Mouse (Mus musculus) myocyte (in vitro differentiated cells): ENCODE measurements around the gene Olfr613. TPM values are rescaled to one million over a fixed set of nuclear protein-coding genes. Genes with fewer than 3 reads are reported as not detected.

Experiments
- H3K27me3 ChIP-seq: one replicate; pipeline ENCODE4 v1.6.1; 2011; ENCODE audit not compliant: control insufficient read depth, insufficient read depth, insufficient read length
- H3K36me3 ChIP-seq: one replicate; pipeline ENCODE4 v1.6.1; 2011; ENCODE audit not compliant: control insufficient read depth, insufficient read depth
- H3K4me2 ChIP-seq: one replicate; pipeline ENCODE4 v1.6.1; 2011; ENCODE audit warnings: low read depth, control low read depth
- H3K4me3 ChIP-seq: one replicate; pipeline ENCODE4 v1.5.1; 2011; ENCODE audit warnings: mild to moderate bottlenecking, control low read depth, moderate library complexity
- H3K79me2 ChIP-seq: one replicate; pipeline ENCODE4 v1.6.1; 2011; ENCODE audit not compliant: control insufficient read depth, insufficient read depth
- H3ac ChIP-seq: one replicate; pipeline ENCODE4 v1.6.1; 2011; ENCODE audit not compliant: control insufficient read depth, insufficient read length
- CEBPB ChIP-seq: IDR thresholded peaks from 2 replicates; pipeline ENCODE4 v1.6.1; 2011; ENCODE audit warnings: mild to moderate bottlenecking, moderate library complexity; ENCODE audit not compliant: poor library complexity, insufficient read depth, severe bottlenecking
- E2F4 ChIP-seq: IDR thresholded peaks from one replicate; pipeline ENCODE4 v1.6.1; 2011; ENCODE audit warnings: mild to moderate bottlenecking, control low read depth, moderate library complexity; ENCODE audit not compliant: insufficient read depth
- MAX ChIP-seq: IDR thresholded peaks from one replicate; pipeline ENCODE4 v1.6.1; 2011; ENCODE audit warnings: low read depth, mild to moderate bottlenecking, control low read depth
- MYOD1 ChIP-seq, 3 experiments: IDR thresholded peaks; one replicate each; pipeline ENCODE4 v1.6.1; 2011; ENCODE audit warnings: control low read depth in 2 of 3, low read depth in 2 of 3, mild to moderate bottlenecking in 2 of 3, moderate library complexity in 1 of 3; ENCODE audit not compliant: insufficient read length in 2 of 3, control insufficient read depth in 1 of 3
- MYOG ChIP-seq, 3 experiments: IDR thresholded peaks; one replicate each; pipeline ENCODE4 v1.6.1; 2011; ENCODE audit warnings: control low read depth in 2 of 3, low read depth in 2 of 3, mild to moderate bottlenecking in 2 of 3; ENCODE audit not compliant: insufficient read length in 2 of 3, control insufficient read depth in 1 of 3, insufficient read depth in 1 of 3
- POLR2A ChIP-seq: IDR thresholded peaks from one replicate; pipeline ENCODE4 v1.6.1; 2011; ENCODE audit warnings: low read depth, mild to moderate bottlenecking, control low read depth, moderate library complexity; ENCODE audit not compliant: insufficient read length
- POLR2AphosphoS2 ChIP-seq: IDR thresholded peaks from one replicate; pipeline ENCODE4 v1.6.1; 2011; ENCODE audit warnings: low read depth, control low read depth; ENCODE audit not compliant: insufficient read length
- REST ChIP-seq: IDR thresholded peaks from one replicate; pipeline ENCODE4 v1.6.1; 2011; ENCODE audit warnings: mild to moderate bottlenecking, control low read depth, moderate library complexity; ENCODE audit not compliant: insufficient read depth, insufficient read length
- SRF ChIP-seq: IDR thresholded peaks from one replicate; pipeline ENCODE4 v1.6.1; 2011; ENCODE audit warnings: low read depth; ENCODE audit not compliant: control insufficient read depth, insufficient read length
- TCF12 ChIP-seq: IDR thresholded peaks from one replicate; pipeline ENCODE4 v1.6.1; 2011; ENCODE audit warnings: mild to moderate bottlenecking, control low read depth; ENCODE audit not compliant: poor library complexity, insufficient read depth, severe bottlenecking
- TCF3 ChIP-seq: IDR thresholded peaks from one replicate; pipeline ENCODE4 v1.6.1; 2011; ENCODE audit warnings: low read depth, control low read depth; ENCODE audit not compliant: insufficient read length
- USF1 ChIP-seq: IDR thresholded peaks from one replicate; pipeline ENCODE4 v1.6.1; 2011; ENCODE audit warnings: low read depth, mild to moderate bottlenecking, control low read depth, moderate library complexity
- polyA plus RNA-seq: library from polyadenylated mRNA; unstranded; fragments of >200 nt; fragmentation: generic; extraction: Trizol; gene quantifications from one replicate; pipeline ENCODE4 v1.2.1, GENCODE M21; 2012; ENCODE audit warnings: missing spikeins

Gene Olfr613
- polyA plus RNA-seq, 1 experiment: not detected

DNA sequence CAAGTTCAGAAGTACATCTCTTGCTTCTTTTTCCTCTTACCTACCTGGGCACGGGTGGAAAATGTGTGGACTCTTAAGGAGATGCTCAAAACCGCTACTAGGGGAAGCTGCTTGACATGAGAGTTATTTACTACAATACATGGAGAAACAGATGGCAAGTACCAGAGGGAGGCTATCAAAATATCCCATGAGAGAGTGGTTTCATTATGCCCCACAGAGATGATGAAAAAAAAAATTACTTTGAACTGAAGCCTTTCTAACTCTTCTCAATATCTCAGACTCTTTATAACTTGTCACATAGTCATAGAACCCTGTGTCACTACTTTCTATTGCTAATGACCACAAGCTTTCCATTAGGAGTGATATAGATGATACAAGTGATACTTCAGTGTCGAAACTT is 21.2 kb downstream of the Olfr613 start, which contains the start of gene Olfr616:
Gene Olfr616 (minus strand): TSS at position 101 of the 400 bp plus-strand sequence.
- Histone ChIP-seq H3ac (no peak within 1 kb of the TSS), H3K27me3 (no peaks in the 10 kb centered on the region), H3K36me3 (no peaks in the 10 kb centered on the region), H3K4me2 (no peak within 1 kb of the TSS), H3K4me3 (no peak within 1 kb of the TSS), H3K79me2 (no peaks in the 10 kb centered on the region)
- TF ChIP-seq SRF: no peak
- TF ChIP-seq MAX: no peak
- no peak for TF ChIP-seq TCF3
- no peak for TF ChIP-seq POLR2AphosphoS2
- no peak for TF ChIP-seq USF1
- no peak for TF ChIP-seq MYOG (IDR thresholded peaks at IDR 0.05; ENCODE audit: control insufficient read depth in 1 of 3, insufficient read depth in 1 of 3, insufficient read length in 2 of 3, low read depth in 2 of 3)
- TF ChIP-seq E2F4: no peak
- TF ChIP-seq MYOD1 (IDR thresholded peaks at IDR 0.05; ENCODE audit: control insufficient read depth in 1 of 3, insufficient read length in 2 of 3, low read depth in 2 of 3): no peak
- TF ChIP-seq POLR2A: no peak
- TF ChIP-seq TCF12: no peak
- no peak for TF ChIP-seq CEBPB
- no peak for TF ChIP-seq REST

DNA sequence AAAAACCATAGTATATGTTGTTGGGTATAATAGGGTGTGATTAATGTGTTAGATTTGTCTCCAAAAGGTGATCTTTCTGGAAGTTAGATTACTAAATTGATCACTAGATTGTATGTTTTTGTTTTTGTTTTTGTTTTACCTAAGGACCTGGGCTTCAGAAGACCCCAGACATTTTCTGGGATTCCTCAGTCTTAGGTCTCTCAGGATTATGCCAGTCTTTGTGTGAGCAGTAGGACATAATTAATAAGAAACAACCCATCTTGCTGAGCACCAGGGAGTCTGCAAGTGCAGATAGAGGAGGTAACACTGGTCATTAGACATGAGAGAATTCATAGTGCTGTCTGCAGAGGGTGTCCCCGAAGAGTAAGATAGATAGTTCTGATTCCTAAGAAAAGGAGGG is 24.9 kb downstream of the Olfr613 start, which contains the start of gene Olfr617:
Gene Olfr617 (plus strand): TSS at position 301 of the 400 bp plus-strand sequence.
- TF ChIP-seq E2F4 (no peak), POLR2AphosphoS2 (no peak), REST (no peak), MYOG (IDR thresholded peaks at IDR 0.05; ENCODE audit: control insufficient read depth in 1 of 3, insufficient read depth in 1 of 3, insufficient read length in 2 of 3, low read depth in 2 of 3) (no peak), POLR2A (no peak), CEBPB (no peak), TCF12 (no peak)
- no peaks in the 10 kb centered on the region for H3K79me2 ChIP-seq
- H3K4me2 ChIP-seq: no peak within 1 kb of the TSS
- H3K36me3 ChIP-seq: no peaks in the 10 kb centered on the region
- no peak within 1 kb of the TSS for H3K4me3 ChIP-seq
- no peak within 1 kb of the TSS for H3ac ChIP-seq
- H3K27me3 ChIP-seq: no peaks in the 10 kb centered on the region

DNA sequence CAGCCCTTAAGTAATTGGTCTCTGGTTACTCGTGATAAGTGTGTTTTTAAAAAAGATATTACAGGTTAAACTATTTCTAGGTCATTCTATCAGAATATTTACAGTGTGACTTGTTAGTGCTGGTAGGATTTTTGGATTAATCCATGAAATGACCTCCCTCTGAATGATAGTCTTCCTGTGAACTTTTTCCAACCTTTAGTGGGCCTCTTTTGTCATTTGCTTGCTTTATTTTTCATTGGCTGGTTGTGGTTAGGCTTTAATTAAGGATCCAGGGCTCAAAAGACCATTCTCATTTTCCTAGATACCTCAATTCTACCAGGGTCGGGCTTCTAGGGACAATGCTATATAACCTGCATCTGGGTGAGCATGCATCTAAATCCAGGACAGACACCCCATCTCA is 41.9 kb downstream of the Olfr613 start, which contains the start of gene Olfr618:
Gene Olfr618 (plus strand): TSS at position 301 of the 400 bp plus-strand sequence.
- Histone ChIP-seq H3ac (no peak within 1 kb of the TSS), H3K79me2 (no peaks in the 10 kb centered on the region), H3K4me3 (no peak within 1 kb of the TSS), H3K27me3 (no peaks in the 10 kb centered on the region), H3K4me2 (no peak within 1 kb of the TSS), H3K36me3 (no peaks in the 10 kb centered on the region)
- TF ChIP-seq MYOD1 (IDR thresholded peaks at IDR 0.05; ENCODE audit: control insufficient read depth in 1 of 3, insufficient read length in 2 of 3, low read depth in 2 of 3) (no peak), TCF12 (no peak)

DNA sequence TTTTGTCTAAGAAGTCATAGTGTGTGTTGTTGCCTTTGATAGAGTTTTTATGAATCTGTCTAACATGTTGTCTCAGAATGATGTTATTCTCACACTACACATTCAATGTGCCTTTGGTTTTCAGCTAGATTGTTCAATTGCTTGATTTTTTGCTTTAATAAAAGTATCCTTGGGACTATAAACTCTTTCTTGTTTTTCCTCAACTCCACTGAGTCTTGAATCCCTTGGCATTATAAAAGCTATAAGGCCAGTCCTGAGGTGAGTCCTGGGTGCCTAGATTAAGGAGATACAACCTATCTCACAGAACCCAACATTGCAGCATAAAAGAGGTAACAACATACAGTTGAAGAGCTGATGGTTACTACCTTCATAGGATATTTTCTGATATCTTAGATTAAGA is 52.4 kb downstream of the Olfr613 start, which contains the start of gene Olfr619:
Gene Olfr619 (plus strand): TSS at position 301 of the 400 bp plus-strand sequence.
- H3ac ChIP-seq: no peak within 1 kb of the TSS
- no peak within 1 kb of the TSS for H3K4me3 ChIP-seq
- H3K4me2 ChIP-seq: no peak within 1 kb of the TSS
- TF ChIP-seq CEBPB: no peak
- no peak for TF ChIP-seq POLR2AphosphoS2
- no peak for TF ChIP-seq MAX
- no peak for TF ChIP-seq MYOG (IDR thresholded peaks at IDR 0.05; ENCODE audit: control insufficient read depth in 1 of 3, insufficient read depth in 1 of 3, insufficient read length in 2 of 3, low read depth in 2 of 3)
- TF ChIP-seq REST: no peak
- TF ChIP-seq SRF: no peak
- no peak for TF ChIP-seq TCF12
- TF ChIP-seq MYOD1 (IDR thresholded peaks at IDR 0.05; ENCODE audit: control insufficient read depth in 1 of 3, insufficient read length in 2 of 3, low read depth in 2 of 3): no peak
- no peak for TF ChIP-seq E2F4
- no peak for TF ChIP-seq USF1
- no peak for TF ChIP-seq POLR2A
- TF ChIP-seq TCF3: no peak
- no peaks in the 10 kb centered on the region for H3K79me2 ChIP-seq
- H3K27me3 ChIP-seq: no peaks in the 10 kb centered on the region
- H3K36me3 ChIP-seq: no peaks in the 10 kb centered on the region

Other genes starting within 250 kb of the Olfr613 start
- gene Olfr596, start 242.4 kb upstream of the Olfr613 start, polyA plus RNA-seq: not detected
- gene Olfr597, start 231.8 kb upstream of the Olfr613 start, polyA plus RNA-seq: not detected
- not detected for gene Olfr598, start 224.5 kb upstream of the Olfr613 start, polyA plus RNA-seq
- gene Olfr599, start 212.2 kb upstream of the Olfr613 start, polyA plus RNA-seq: not detected
- gene Olfr600, start 198.4 kb upstream of the Olfr613 start, polyA plus RNA-seq: not detected
- gene Olfr601, start 185.4 kb upstream of the Olfr613 start, polyA plus RNA-seq: not detected
- gene Olfr603, start 161.9 kb upstream of the Olfr613 start, polyA plus RNA-seq: not detected
- gene Usp17lc, start 133.0 kb upstream of the Olfr613 start, polyA plus RNA-seq: not detected
- not detected for gene Olfr605, start 102.6 kb upstream of the Olfr613 start, polyA plus RNA-seq
- gene Olfr606, start 99.0 kb upstream of the Olfr613 start, polyA plus RNA-seq: not detected
- not detected for gene Olfr607, start 83.9 kb upstream of the Olfr613 start, polyA plus RNA-seq
- not detected for gene Olfr608, start 78.2 kb upstream of the Olfr613 start, polyA plus RNA-seq
- gene Olfr609, start 50.0 kb upstream of the Olfr613 start, polyA plus RNA-seq: not detected
- gene Olfr610, start 36.0 kb upstream of the Olfr613 start, polyA plus RNA-seq: not detected
- not detected for gene Olfr611, start 27.2 kb upstream of the Olfr613 start, polyA plus RNA-seq
- not detected for gene Olfr612, start 5.4 kb upstream of the Olfr613 start, polyA plus RNA-seq
- not detected for gene Olfr615, start 8.0 kb downstream of the Olfr613 start, polyA plus RNA-seq
- not detected for gene Olfr616, start 21.1 kb downstream of the Olfr613 start, polyA plus RNA-seq
- not detected for gene Olfr617, start 25.0 kb downstream of the Olfr613 start, polyA plus RNA-seq
- not detected for gene Olfr618, start 42.0 kb downstream of the Olfr613 start, polyA plus RNA-seq
- not detected for gene Olfr619, start 52.5 kb downstream of the Olfr613 start, polyA plus RNA-seq
- not detected for gene Olfr620, start 64.5 kb downstream of the Olfr613 start, polyA plus RNA-seq
- gene Olfr622, start 94.6 kb downstream of the Olfr613 start, polyA plus RNA-seq: not detected
- gene Olfr623, start 115.6 kb downstream of the Olfr613 start, polyA plus RNA-seq: not detected
- gene Olfr624, start 123.1 kb downstream of the Olfr613 start, polyA plus RNA-seq: not detected
- not detected for gene Olfr625-ps1, start 134.6 kb downstream of the Olfr613 start, polyA plus RNA-seq
- gene Olfr243, start 166.6 kb downstream of the Olfr613 start, polyA plus RNA-seq: not detected
- gene Olfr628, start 182.3 kb downstream of the Olfr613 start, polyA plus RNA-seq: not detected
- gene Olfr629, start 196.9 kb downstream of the Olfr613 start, polyA plus RNA-seq: not detected
- gene Olfr630, start 209.3 kb downstream of the Olfr613 start, polyA plus RNA-seq: not detected
- not detected for gene Olfr69, start 223.5 kb downstream of the Olfr613 start, polyA plus RNA-seq
- not detected for gene Olfr68, start 231.6 kb downstream of the Olfr613 start, polyA plus RNA-seq
- not detected for gene Olfr67, start 243.7 kb downstream of the Olfr613 start, polyA plus RNA-seq